Mouse (Mus musculus): ENCODE results near the gene 2410137M14Rik. TPM values are rescaled to one million over a fixed set of nuclear protein-coding genes. Genes with fewer than 3 reads are reported as not detected.
A peak's percentile ranks its signal among the peaks of the same experiment; 100 is the strongest.
"Not testable (repeated sequence)": the region's sequence is repeated elsewhere in the genome, so short reads cannot be mapped to it uniquely, and the experiment has no call there.

The 2410137M14Rik gene
- total and polyA plus RNA-seq, 2 experiments from 2014 or later = 0.18 TPM; not detected in 1

- H3K4me1 ChIP-seq (ENCODE audit: control insufficient read depth, insufficient read depth) = no peaks in the 10 kb centered on the region
- DNase-seq (ENCODE audit: low spot score) (no peak), ATAC-seq (ENCODE audit: insufficient read depth, low read depth) (no peak)
- H3K36me3 ChIP-seq (replicated peaks; ENCODE audit: control insufficient read depth, insufficient read depth, low read length) = no peaks in the 10 kb centered on the region
- H3K9ac ChIP-seq (replicated peaks; ENCODE audit: low read depth, low read length) = no peak overlapping the region
- no peak overlapping the region for H3K4me2 ChIP-seq (ENCODE audit: low read depth, low read length)
- no peak overlapping the region for H3K27ac ChIP-seq (ENCODE audit: low read depth)
- whole genome bisulfite sequencing = 90% methylated on average over 4 of the region's 4 CpGs
- no peak overlapping the region for H3K4me3 ChIP-seq (ENCODE audit: low read depth, low read length)
- peaks cover 8% of the 10 kb centered on the region for H3K27me3 ChIP-seq (ENCODE audit: control insufficient read depth, insufficient read depth, low read length)
- no peak for TF ChIP-seq EP300 (IDR thresholded peaks at IDR 0.05; ENCODE audit: low read depth)
- no peak for TF ChIP-seq CTCF (IDR thresholded peaks at IDR 0.05; ENCODE audit: low read depth)
- no peaks in the 10 kb centered on the region for H3K9me3 ChIP-seq (replicated peaks; ENCODE audit: control insufficient read depth, low read length)
Observed at GRCm38 (mm10) chr17:36993770-36994325, 12.8 kb upstream of the 2410137M14Rik start.

DNA sequence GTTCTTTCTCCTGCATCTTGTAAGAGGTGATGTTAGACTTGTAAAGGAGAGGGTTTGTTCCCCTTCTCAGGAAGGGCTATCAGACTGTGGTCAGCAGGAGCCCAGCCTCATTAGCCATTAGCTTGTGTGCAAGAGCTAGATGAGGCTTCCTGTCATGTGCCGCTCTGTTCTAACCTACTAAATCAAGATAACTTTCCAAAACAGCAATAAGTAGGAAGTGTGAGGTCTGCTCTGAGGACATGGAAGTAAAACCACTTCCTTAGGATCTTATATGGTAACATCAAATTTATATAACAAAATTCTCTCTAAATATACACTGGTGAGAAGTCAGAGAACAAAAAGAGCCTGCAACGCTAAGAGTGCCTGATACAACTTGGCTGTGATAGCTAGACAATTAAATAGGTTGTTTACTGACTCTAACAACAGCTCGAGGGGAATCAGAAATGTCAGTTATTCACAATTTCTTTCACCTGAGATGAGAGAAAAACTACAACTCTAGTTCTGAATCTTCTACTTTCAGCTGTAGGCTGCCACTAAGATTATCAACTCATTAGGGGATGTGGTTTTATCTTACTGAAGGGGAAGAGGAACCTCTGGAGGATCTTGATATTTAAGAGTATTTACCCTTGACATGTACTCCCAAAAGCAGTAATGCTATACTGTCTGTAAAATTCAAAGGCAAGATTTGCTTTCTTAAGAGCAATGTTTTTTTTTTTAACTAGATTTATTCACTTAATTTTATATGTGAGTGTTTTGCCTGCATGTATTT is 11.5 kb upstream of the 2410137M14Rik start:
- Histone ChIP-seq H3K9ac (replicated peaks; ENCODE audit: low read depth, low read length) (no peak overlapping the region), H3K4me2 (ENCODE audit: low read depth, low read length) (no peak overlapping the region), H3K4me3 (ENCODE audit: low read depth, low read length) (no peak overlapping the region), H3K27ac (ENCODE audit: low read depth) (no peak overlapping the region), H3K27me3 (ENCODE audit: control insufficient read depth, insufficient read depth, low read length) (peaks cover 21% of the 10 kb centered on the region), H3K9me3 (replicated peaks; ENCODE audit: control insufficient read depth, low read length) (no peaks in the 10 kb centered on the region), H3K4me1 (ENCODE audit: control insufficient read depth, insufficient read depth) (no peaks in the 10 kb centered on the region), H3K36me3 (replicated peaks; ENCODE audit: control insufficient read depth, insufficient read depth, low read length) (no peaks in the 10 kb centered on the region)
- DNase-seq (ENCODE audit: low spot score) = no peak
- no peak for ATAC-seq (ENCODE audit: insufficient read depth, low read depth)
- TF ChIP-seq CTCF (IDR thresholded peaks at IDR 0.05; ENCODE audit: low read depth) (no peak), EP300 (IDR thresholded peaks at IDR 0.05; ENCODE audit: low read depth) (no peak)
- WGBS = 48% methylated on average over 3 of the region's 3 CpGs

GRCm38 (mm10) chr17:36990630-36991029 is 9.6 kb upstream of the 2410137M14Rik start:
- H3K9ac ChIP-seq (replicated peaks; ENCODE audit: low read depth, low read length); H3K4me2 ChIP-seq (ENCODE audit: low read depth, low read length); H3K4me3 ChIP-seq (ENCODE audit: low read depth, low read length); H3K9me3 ChIP-seq (replicated peaks; ENCODE audit: control insufficient read depth, low read length); ATAC-seq (ENCODE audit: insufficient read depth, low read depth); H3K36me3 ChIP-seq (replicated peaks; ENCODE audit: control insufficient read depth, insufficient read depth, low read length); DNase-seq (ENCODE audit: low spot score); H3K4me1 ChIP-seq (ENCODE audit: control insufficient read depth, insufficient read depth); H3K27ac ChIP-seq (ENCODE audit: low read depth): not testable (repeated sequence)
- peaks cover 23% of the 10 kb centered on the region for H3K27me3 ChIP-seq (ENCODE audit: control insufficient read depth, insufficient read depth, low read length)
- WGBS = 96% methylated on average over 5 of the region's 6 CpGs

DNA sequence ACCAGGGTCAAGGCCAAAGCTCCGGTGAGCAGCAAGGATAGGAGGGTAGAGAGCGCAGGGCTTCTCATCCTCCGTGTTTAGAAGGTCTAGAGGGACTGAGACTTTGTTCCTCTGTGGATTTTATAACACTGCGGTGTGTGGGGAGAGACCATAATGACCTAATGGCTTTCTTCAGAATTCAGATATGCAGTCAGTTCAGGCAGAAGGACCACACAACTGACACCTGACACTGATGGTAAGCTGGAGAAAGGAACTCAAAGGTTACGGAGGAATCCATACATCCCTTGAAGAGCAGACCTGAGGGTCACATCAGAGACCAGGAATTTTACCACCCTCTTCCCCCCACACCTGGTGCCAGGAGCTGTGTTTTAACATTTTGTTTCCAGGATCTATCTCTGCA is 8.4 kb upstream of the 2410137M14Rik start, which contains the start of gene H2-M5:
TSS of gene H2-M5 (minus strand) at position 101 of the 400 bp plus-strand sequence.
- peak within 1 kb of the TSS; percentile 6; the same call in 1 of the 2 replicates for H3K4me3 ChIP-seq (ENCODE audit: low read depth, low read length)
- no peaks in the 10 kb centered on the region for H3K36me3 ChIP-seq (replicated peaks; ENCODE audit: control insufficient read depth, insufficient read depth, low read length)
- H3K9me3 ChIP-seq (replicated peaks; ENCODE audit: control insufficient read depth, low read length) = no peaks in the 10 kb centered on the region
- DNase-seq (ENCODE audit: low spot score) (no peak), ATAC-seq (ENCODE audit: insufficient read depth, low read depth) (no peak)
- TF ChIP-seq CTCF (IDR thresholded peaks at IDR 0.05; ENCODE audit: low read depth) (no peak), EP300 (IDR thresholded peaks at IDR 0.05; ENCODE audit: low read depth) (no peak)
- WGBS = 30% methylated on average over 5 of the region's 5 CpGs
- H3K4me2 ChIP-seq (ENCODE audit: low read depth, low read length) = peak within 1 kb of the TSS; percentile 32
- H3K27me3 ChIP-seq (ENCODE audit: control insufficient read depth, insufficient read depth, low read length) = peaks cover 23% of the 10 kb centered on the region
- H3K4me1 ChIP-seq (ENCODE audit: control insufficient read depth, insufficient read depth) = no peaks in the 10 kb centered on the region
- H3K9ac ChIP-seq (replicated peaks; ENCODE audit: low read depth, low read length) = no peak within 1 kb of the TSS
- no peak within 1 kb of the TSS for H3K27ac ChIP-seq (ENCODE audit: low read depth)

GRCm38 (mm10) chr17:36988475-36988874 is 7.4 kb upstream of the 2410137M14Rik start:
- Histone ChIP-seq H3K27ac (ENCODE audit: low read depth) (no peak overlapping the region), H3K27me3 (ENCODE audit: control insufficient read depth, insufficient read depth, low read length) (peaks cover 23% of the 10 kb centered on the region), H3K4me3 (ENCODE audit: low read depth, low read length) (peak overlapping the region; percentile 6; the same call in 1 of the 2 replicates), H3K9ac (replicated peaks; ENCODE audit: low read depth, low read length) (no peak overlapping the region), H3K4me2 (ENCODE audit: low read depth, low read length) (peak overlapping the region; percentile 32), H3K4me1 (ENCODE audit: control insufficient read depth, insufficient read depth) (no peaks in the 10 kb centered on the region), H3K9me3 (replicated peaks; ENCODE audit: control insufficient read depth, low read length) (no peaks in the 10 kb centered on the region), H3K36me3 (replicated peaks; ENCODE audit: control insufficient read depth, insufficient read depth, low read length) (no peaks in the 10 kb centered on the region)
- 7% methylated on average over 24 of the region's 24 CpGs for WGBS
- no peak for DNase-seq (ENCODE audit: low spot score)
- TF ChIP-seq CTCF (IDR thresholded peaks at IDR 0.05; ENCODE audit: low read depth) (no peak), EP300 (IDR thresholded peaks at IDR 0.05; ENCODE audit: low read depth) (no peak)
- ATAC-seq (ENCODE audit: insufficient read depth, low read depth) = no peak

All from heart, postnatal 0 days (tissue).